Mouse (Mus musculus): Measurements from ENCODE around the gene Polr1d. TPM values are rescaled to one million over a fixed set of nuclear protein-coding genes. Genes with fewer than 3 reads are reported as not detected.

The Polr1d gene
- polyA plus RNA-seq, 1 experiment from 2014 or later: 99.6 TPM

Other genes with a start within 250 kb of the Polr1d start
- 413 and 432 TPM in 2 replicates for gene Rpl21, start 244.2 kb upstream of the Polr1d start, polyA plus RNA-seq (2016; fragmentation: Nextera tagmentation; extraction: Ambion mirVana)
- gene Rasl11a, start 232.0 kb upstream of the Polr1d start, polyA plus RNA-seq (2016; fragmentation: Nextera tagmentation; extraction: Ambion mirVana): 19.2 and 19.3 TPM in 2 replicates
- 107 and 114 TPM in 2 replicates for gene Gtf3a, start 128.4 kb upstream of the Polr1d start, polyA plus RNA-seq (2016; fragmentation: Nextera tagmentation; extraction: Ambion mirVana)
- gene Mtif3, start 113.2 kb upstream of the Polr1d start, polyA plus RNA-seq (2016; fragmentation: Nextera tagmentation; extraction: Ambion mirVana): 18.8 and 22.3 TPM in 2 replicates
- 7.4 and 7.7 TPM in 2 replicates for gene Lnx2, start 464 bp upstream of the Polr1d start, polyA plus RNA-seq (2016; fragmentation: Nextera tagmentation; extraction: Ambion mirVana)
- 8.6 and 8.7 TPM in 2 replicates for gene Gsx1, start 111.6 kb downstream of the Polr1d start, polyA plus RNA-seq (2016; fragmentation: Nextera tagmentation; extraction: Ambion mirVana)
- gene Pdx1, start 192.9 kb downstream of the Polr1d start, polyA plus RNA-seq (2016; fragmentation: Nextera tagmentation; extraction: Ambion mirVana): not detected in 2 replicates
- not detected in 2 replicates for gene Cdx2, start 230.2 kb downstream of the Polr1d start, polyA plus RNA-seq (2016; fragmentation: Nextera tagmentation; extraction: Ambion mirVana)
- gene Urad, start 245.4 kb downstream of the Polr1d start, polyA plus RNA-seq (2016; fragmentation: Nextera tagmentation; extraction: Ambion mirVana): not detected in 2 replicates

Measured in forebrain, embryonic 12.5 days (tissue).